Mouse (Mus musculus): ENCODE measurements around the gene Lrrk2. TPM values are rescaled to one million over a fixed set of nuclear protein-coding genes. Genes with fewer than 3 reads are reported as not detected.

Gene Lrrk2
- polyA plus RNA-seq (2014; fragmentation: Illumina TruSeq; extraction: RNeasy Lipid Tissue Mini Kit (QIAGEN cat#74804); ENCODE audit: low read depth, low replicate concordance): 4.4 TPM

DNA sequence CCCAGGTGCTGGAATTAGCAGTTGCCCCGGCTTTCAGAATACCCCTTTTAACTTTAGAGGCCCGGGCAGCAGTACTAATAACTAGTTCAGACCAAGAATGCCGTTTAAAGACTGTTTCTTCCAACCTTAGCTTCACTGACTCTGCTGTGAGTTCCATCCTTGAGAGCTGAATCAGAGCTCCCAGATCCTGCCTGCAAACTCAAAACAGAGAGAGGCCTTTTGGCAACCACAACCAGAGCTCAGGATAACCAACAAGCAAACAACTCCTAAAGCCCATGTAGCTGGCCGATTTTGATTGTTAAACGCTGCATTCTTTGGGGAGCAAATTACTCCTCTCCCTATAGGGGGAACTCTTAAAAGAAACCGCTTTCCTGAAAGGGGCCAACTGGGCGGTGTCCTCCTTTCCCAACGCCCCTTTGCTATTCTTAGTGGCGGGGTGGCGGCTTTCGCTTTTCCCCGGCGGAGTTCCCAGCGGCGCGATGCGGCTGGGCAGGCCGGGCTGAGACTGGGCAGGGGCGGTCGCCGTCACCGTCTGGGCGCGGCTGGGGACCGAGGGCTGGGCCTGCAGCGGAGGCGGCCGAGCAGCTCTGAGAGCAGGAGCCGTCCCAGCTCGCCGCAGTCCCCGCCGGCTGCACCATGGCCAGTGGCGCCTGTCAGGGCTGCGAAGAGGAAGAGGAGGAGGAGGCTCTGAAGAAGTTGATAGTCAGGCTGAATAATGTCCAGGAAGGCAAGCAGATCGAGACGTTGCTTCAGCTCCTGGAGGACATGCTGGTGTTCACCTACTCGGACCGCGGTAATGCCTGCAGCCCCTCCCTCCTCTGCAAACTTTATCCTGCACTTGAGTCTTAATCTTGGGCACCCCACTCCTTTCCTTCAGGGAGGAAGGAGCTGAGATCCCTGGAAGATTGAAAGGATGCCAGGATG, at the start of gene Lrrk2:
Lrrk2 (plus strand) TSS at position 531 of the 924 bp plus-strand sequence.

DNA sequence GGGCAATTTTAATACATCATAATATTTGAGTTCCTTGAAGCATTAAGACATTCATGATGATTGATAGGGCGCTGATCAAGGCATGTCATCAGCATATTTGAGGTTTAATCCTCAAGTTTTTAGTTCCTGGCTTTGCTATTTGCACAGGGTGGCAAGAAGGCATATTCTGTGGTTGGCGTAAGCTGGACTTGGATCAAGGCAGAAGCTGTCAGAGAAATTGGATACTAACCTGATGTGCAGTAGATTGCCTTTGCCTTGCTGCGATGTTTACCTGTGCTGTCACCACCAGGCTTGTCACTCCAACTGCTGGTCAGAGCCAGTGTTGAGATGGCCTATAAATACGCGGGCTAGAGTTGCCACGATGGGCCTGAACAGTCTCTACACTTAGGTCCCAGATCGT, 165.0 kb downstream of the Lrrk2 start, which contains the start of gene Smgc:
Smgc (plus strand) TSS at position 301 of the 400 bp plus-strand sequence.

Other genes starting within 250 kb of the Lrrk2 start
- gene Slc2a13, start 99.9 kb upstream of the Lrrk2 start, polyA plus RNA-seq (2014; fragmentation: Illumina TruSeq; extraction: RNeasy Lipid Tissue Mini Kit (QIAGEN cat#74804); ENCODE audit: low read depth, low replicate concordance): 0.48 TPM
- gene Smgc, start 165.1 kb downstream of the Lrrk2 start, polyA plus RNA-seq (2014; fragmentation: Illumina TruSeq; extraction: RNeasy Lipid Tissue Mini Kit (QIAGEN cat#74804); ENCODE audit: low read depth, low replicate concordance): not detected

Data from liver, adult 10 weeks (tissue).